Mouse (Mus musculus) hindbrain, embryonic 11.5 days (tissue): ENCODE results near the gene Ngfr. TPM values are rescaled to one million over a fixed set of nuclear protein-coding genes. Genes with fewer than 3 reads are reported as not detected.

Experiments
- ATAC-seq: fragments of 200-750 bp; cut with Nextera tagmentation; 2 replicates; pipeline ENCODE4 v1.8.0; 2017; ENCODE audit warnings: mild to moderate bottlenecking, moderate TSS enrichment, moderate library complexity; ENCODE audit not compliant: low FRiP score
- DNase-seq: peaks from one replicate; pipeline ENCODE4 v3.0.0-alpha.2; 2015; ENCODE audit warnings: low spot score
- H3K27ac ChIP-seq: fragments of 300-500 bp; sonication (generic); 2 replicates; pipeline ENCODE4 v1.5.1; 2014; ENCODE audit warnings: mild to moderate bottlenecking, low read depth, low read length
- H3K27me3 ChIP-seq: fragments of 300-500 bp; sonication (generic); 2 replicates; pipeline ENCODE4 v1.6.1; 2014; ENCODE audit warnings: mild to moderate bottlenecking, low read length, moderate library complexity, mixed read lengths; ENCODE audit not compliant: control insufficient read depth, insufficient read depth
- H3K36me3 ChIP-seq: fragments of 300-500 bp; sonication (generic); 2 replicates; pipeline ENCODE4 v1.6.1; 2014; ENCODE audit warnings: mild to moderate bottlenecking, low read length, moderate library complexity, mixed read lengths; ENCODE audit not compliant: control insufficient read depth, insufficient read depth
- H3K4me1 ChIP-seq: fragments of 300-500 bp; sonication (generic); replicated peaks from 2 replicates; pipeline ENCODE4 v1.6.1; 2014; ENCODE audit warnings: low read length, mixed read lengths; ENCODE audit not compliant: control insufficient read depth, insufficient read depth
- H3K4me2 ChIP-seq: fragments of 300-500 bp; sonication (generic); replicated peaks from 2 replicates; pipeline ENCODE4 v1.6.1; 2014; ENCODE audit warnings: mild to moderate bottlenecking, low read depth, low read length
- H3K4me3 ChIP-seq: fragments of 300-500 bp; sonication (generic); 2 replicates; pipeline ENCODE4 v1.5.1; 2014; ENCODE audit warnings: low read depth, low read length
- H3K9ac ChIP-seq: fragments of 300-500 bp; sonication (generic); 2 replicates; pipeline ENCODE4 v1.6.1; 2014; ENCODE audit warnings: low read depth, low read length
- H3K9me3 ChIP-seq: fragments of 300-500 bp; sonication (generic); 2 replicates; pipeline ENCODE4 v1.6.1; 2016; ENCODE audit warnings: low read length; ENCODE audit not compliant: control insufficient read depth
- WGBS: fragments of 180-500 bp; shearing (Covaris S2); extraction: QIAGEN DNeasy Blood & Tissue Kit; methylation state at CpG from one replicate; pipeline ENCODE4 v1.1.7; 2014; 5-methylcytosine and 5-hydroxymethylcytosine counted together
- polyA plus RNA-seq: library from polyadenylated mRNA; unstranded; fragments of >200 nt; fragmentation: Nextera tagmentation; extraction: Ambion mirVana; gene quantifications from 2 replicates; pipeline ENCODE4 v1.2.1, GENCODE M21; 2014

Ngfr gene
- polyA plus RNA-seq, 1 experiment from 2014 or later: 29.6 TPM

DNA sequence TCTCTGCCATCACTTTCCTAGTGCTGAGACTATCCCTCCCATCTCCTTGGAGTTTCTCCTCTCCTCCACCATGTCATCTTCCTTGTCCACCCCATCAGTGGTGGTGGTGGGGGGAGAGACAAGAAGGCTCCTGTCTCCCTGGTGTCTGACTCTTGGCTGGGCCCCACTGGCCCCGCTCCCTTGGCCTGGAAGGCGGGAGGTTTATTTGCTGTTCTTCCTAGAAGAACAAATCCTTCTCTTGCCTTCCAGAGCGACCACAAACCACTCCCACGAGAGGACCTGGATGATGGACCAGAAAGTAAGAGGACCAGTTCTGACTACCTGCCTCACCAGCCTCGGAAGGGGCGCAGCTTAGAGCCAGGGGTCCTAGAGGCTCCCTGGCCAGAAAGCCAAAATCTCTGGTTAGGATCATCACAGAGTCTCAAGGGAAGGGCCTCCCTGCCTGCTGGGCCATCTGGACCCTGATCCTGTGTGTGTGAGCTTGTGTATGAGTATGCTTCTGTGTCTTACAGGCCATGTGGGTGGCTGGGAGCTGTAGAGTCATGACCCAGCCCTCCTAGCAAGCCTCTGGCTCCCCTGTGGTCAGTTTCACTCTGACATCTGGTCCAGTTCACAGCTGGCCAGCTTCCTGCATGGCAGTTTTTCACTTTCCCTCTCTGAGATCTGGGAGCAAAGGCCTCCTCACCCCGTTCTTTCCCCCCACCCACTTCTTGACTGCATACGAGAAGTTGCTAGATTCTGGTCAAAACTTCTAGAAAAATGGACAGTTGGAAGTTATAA, 19.4 kb downstream of the Ngfr start:
- Histone ChIP-seq H3K4me3 (no peak overlapping the region), H3K4me2 (no peak overlapping the region), H3K9me3 (no peaks in the 10 kb centered on the region), H3K27ac (no peak overlapping the region), H3K4me1 (no peaks in the 10 kb centered on the region), H3K9ac (no peak overlapping the region), H3K27me3 (no peaks in the 10 kb centered on the region), H3K36me3 (no peaks in the 10 kb centered on the region)
- 71% methylated on average over 8 of the region's 8 CpGs for WGBS
- DNase-seq: no peak
- no peak for ATAC-seq

DNA sequence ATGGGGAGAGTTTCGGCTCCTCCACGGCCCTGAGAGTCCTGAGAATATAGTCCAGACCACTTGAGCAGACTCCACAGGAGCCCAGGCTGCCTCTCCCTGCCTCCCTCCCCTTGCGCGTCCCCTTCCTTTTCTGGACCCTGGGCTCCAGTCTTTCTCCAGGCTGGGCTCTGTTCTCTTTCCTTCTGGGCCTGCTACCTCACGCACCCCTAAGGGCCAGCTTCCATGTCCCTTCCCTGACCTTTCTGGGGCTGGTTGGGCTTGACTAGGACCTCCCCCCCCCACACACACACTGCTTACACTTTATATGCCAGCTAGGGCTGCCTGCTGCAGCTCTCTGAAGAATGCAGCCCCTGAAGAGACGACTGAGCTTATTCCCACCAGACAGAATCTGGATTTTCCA, 20.2 kb downstream of the Ngfr start:
- H3K4me2 ChIP-seq: no peak overlapping the region
- no peaks in the 10 kb centered on the region for H3K36me3 ChIP-seq
- no peaks in the 10 kb centered on the region for H3K4me1 ChIP-seq
- H3K27me3 ChIP-seq: no peaks in the 10 kb centered on the region
- H3K27ac ChIP-seq: no peak overlapping the region
- no peak overlapping the region for H3K4me3 ChIP-seq
- WGBS: 58% methylated on average over 6 of the region's 6 CpGs
- DNase-seq: no peak
- no peak overlapping the region for H3K9ac ChIP-seq
- H3K9me3 ChIP-seq: no peaks in the 10 kb centered on the region
- no peak for ATAC-seq

DNA sequence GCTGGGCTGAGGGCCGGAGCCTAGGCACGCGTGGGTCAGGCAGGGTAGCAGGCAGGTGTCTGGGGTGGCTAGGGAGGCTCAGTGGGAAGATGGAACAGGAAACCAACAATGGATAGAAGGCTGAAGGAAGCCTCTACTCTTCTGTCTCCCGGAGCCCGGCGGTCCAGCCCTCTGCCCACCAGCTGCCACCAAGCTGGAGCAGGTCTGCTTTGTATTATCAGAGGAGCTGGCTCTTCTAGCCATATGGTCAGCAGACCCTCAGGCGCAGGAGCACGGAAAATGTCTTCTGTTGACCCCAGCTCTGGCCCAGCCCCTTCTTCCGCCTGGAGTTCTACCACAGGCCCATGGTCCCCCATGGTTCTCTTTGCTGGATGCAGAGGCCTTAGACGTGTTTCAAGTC, 22.2 kb downstream of the Ngfr start:
- H3K4me2 ChIP-seq: no peak overlapping the region
- no peak overlapping the region for H3K27ac ChIP-seq
- no peak overlapping the region for H3K9ac ChIP-seq
- no peak for DNase-seq
- H3K4me1 ChIP-seq: no peaks in the 10 kb centered on the region
- H3K36me3 ChIP-seq: no peaks in the 10 kb centered on the region
- H3K9me3 ChIP-seq: no peaks in the 10 kb centered on the region
- no peak overlapping the region for H3K4me3 ChIP-seq
- WGBS: 65% methylated on average over 10 of the region's 10 CpGs
- no peak for ATAC-seq
- no peaks in the 10 kb centered on the region for H3K27me3 ChIP-seq

DNA sequence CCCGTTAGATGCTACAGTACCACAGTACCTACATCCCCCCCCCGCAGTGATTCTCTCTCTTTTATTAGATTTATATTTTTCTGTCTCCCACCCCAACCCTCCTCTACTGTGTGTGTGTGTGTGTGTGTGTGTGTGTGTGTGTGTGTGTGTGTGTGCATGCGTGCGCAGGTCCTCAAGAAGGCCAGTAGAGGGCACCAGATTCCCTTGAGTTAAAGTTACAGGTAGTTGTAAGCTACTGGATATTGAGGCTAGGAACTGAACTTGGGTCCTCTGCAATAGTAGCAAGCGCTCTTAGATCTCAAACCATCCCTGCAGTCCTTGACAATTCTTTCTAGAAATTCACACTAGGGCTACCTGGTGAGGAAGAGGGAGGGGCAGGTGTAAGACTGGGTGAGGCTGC, 23.7 kb downstream of the Ngfr start:
- no peak overlapping the region for H3K4me2 ChIP-seq
- no peak overlapping the region for H3K27ac ChIP-seq
- no peak overlapping the region for H3K4me3 ChIP-seq
- no peaks in the 10 kb centered on the region for H3K4me1 ChIP-seq
- H3K36me3 ChIP-seq: no peaks in the 10 kb centered on the region
- ATAC-seq (no peak), DNase-seq (no peak)
- H3K9me3 ChIP-seq: no peaks in the 10 kb centered on the region
- 95% methylated on average over 5 of the region's 5 CpGs for WGBS
- no peak overlapping the region for H3K9ac ChIP-seq
- no peaks in the 10 kb centered on the region for H3K27me3 ChIP-seq

DNA sequence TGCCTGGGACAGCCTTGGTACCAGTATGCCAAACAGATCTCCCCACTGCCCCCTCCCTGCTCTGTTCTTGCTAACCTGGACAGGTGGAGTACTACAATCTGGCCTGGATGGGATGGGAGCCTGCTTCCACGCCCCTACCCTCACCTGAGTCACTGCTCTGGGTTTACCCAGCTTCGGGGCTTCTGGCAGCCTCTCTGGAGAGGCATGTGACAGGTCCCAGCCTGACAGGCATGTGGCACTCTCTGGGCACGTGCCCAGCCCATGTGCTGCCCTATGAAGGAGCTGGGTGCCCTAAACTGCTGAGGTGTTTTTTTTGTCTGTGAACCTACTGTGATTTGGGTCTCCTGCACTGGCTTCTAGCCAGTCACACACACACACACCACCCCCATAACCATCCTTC, 26.8 kb downstream of the Ngfr start:
- 56% methylated on average over 3 of the region's 3 CpGs for WGBS
- H3K36me3 ChIP-seq: no peaks in the 10 kb centered on the region
- no peaks in the 10 kb centered on the region for H3K9me3 ChIP-seq
- DNase-seq: no peak
- H3K9ac ChIP-seq: no peak overlapping the region
- H3K27me3 ChIP-seq: no peaks in the 10 kb centered on the region
- no peaks in the 10 kb centered on the region for H3K4me1 ChIP-seq
- H3K4me2 ChIP-seq: no peak overlapping the region
- no peak for ATAC-seq
- H3K4me3 ChIP-seq: no peak overlapping the region
- H3K27ac ChIP-seq: no peak overlapping the region

DNA sequence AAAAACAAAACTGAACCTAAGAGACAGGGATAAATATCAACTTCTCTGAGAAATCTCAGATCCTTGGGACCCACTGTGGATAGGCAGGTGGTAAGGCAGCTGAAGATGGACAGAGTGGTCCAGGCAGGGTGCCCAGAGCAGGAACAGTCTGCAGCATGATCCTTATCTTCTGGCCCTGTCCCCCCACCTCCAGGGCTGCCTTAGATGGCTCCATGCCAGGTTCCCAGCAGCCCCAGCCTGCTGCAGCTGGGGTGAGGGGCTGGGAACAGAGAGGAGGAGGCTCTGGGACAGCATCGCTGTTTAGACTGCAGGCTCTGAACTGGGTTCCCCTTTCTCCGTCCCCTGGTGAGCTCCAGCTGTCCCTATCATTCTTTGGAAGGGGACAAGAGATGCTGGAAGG, 27.8 kb downstream of the Ngfr start:
- Histone ChIP-seq H3K27ac (no peak overlapping the region), H3K9me3 (no peaks in the 10 kb centered on the region), H3K4me3 (no peak overlapping the region), H3K27me3 (no peaks in the 10 kb centered on the region), H3K4me1 (no peaks in the 10 kb centered on the region), H3K36me3 (no peaks in the 10 kb centered on the region), H3K9ac (no peak overlapping the region), H3K4me2 (no peak overlapping the region)
- DNase-seq: no peak
- WGBS: 72% methylated on average over 2 of the region's 2 CpGs
- no peak for ATAC-seq

DNA sequence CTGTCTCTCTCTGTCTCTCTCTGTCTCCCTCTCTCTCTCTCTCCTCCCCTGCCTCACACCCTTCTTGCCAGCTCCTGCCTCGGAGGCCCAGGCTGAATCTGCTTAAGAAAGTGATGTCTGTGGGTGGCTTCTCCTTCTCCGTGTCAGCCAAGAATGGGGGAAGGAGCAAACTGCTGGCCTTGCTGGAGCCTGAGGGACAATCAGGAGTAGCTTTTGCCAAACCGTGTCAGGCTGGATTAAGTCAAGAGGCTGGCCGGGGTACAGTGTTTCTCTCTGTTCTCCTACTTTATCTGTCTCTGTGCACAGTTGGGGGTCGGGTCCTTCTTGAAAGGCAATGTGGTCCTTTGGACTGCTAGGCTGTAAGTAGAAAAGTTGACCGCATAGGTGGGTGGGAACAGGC, 29.8 kb downstream of the Ngfr start:
- Histone ChIP-seq H3K4me1 (no peaks in the 10 kb centered on the region), H3K27ac (no peak overlapping the region), H3K27me3 (no peaks in the 10 kb centered on the region), H3K36me3 (no peaks in the 10 kb centered on the region), H3K9me3 (no peaks in the 10 kb centered on the region), H3K4me2 (no peak overlapping the region), H3K4me3 (no peak overlapping the region), H3K9ac (no peak overlapping the region)
- no peak for ATAC-seq
- no peak for DNase-seq
- 37% methylated on average over 6 of the region's 6 CpGs for WGBS

DNA sequence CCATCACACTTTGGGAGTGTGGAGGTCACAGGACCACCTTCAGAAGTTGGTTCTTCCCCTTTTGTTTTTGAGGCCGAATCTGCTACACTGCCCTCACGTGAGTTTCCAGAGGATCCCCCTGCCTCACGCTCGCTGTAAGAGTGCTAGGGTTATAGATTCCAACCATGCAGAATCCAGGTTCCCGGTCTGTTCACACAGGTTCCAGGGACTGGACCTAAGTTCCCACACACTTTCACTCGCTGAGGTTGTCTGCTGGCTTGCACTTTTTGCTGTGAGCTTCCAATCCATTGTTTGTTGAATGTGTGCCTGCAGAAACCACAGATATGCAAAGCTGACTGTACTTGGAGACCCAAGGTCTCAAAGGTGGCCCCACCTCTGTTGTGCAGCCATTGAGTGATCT, 30.5 kb downstream of the Ngfr start:
- no peaks in the 10 kb centered on the region for H3K36me3 ChIP-seq
- no peak for ATAC-seq
- H3K9ac ChIP-seq: no peak overlapping the region
- no peak for DNase-seq
- H3K4me1 ChIP-seq: no peaks in the 10 kb centered on the region
- no peaks in the 10 kb centered on the region for H3K9me3 ChIP-seq
- H3K4me2 ChIP-seq: no peak overlapping the region
- no peak overlapping the region for H3K4me3 ChIP-seq
- no peaks in the 10 kb centered on the region for H3K27me3 ChIP-seq
- 77% methylated on average over 6 of the region's 6 CpGs for WGBS
- H3K27ac ChIP-seq: no peak overlapping the region

DNA sequence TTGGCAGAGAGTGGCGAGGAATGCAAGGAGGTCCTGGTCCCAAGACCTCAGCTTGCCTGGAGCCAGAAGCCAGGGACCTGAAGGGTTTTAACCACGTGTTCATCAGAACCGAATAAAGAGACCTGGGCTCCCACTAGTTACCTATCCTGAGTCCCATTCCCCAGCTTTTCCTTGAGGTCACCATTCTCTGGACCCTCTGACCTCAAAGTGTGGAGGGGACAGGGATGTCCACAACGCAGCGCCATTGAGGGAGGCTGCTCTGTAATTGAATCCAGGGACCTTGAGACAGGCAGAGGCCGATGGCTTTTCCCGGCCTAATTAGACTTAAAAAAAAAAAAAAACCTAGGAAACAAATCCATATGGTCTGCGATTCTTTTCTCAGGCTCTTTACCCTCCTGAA, 32.3 kb downstream of the Ngfr start:
- no peak overlapping the region for H3K4me2 ChIP-seq
- no peaks in the 10 kb centered on the region for H3K4me1 ChIP-seq
- no peak overlapping the region for H3K27ac ChIP-seq
- no peaks in the 10 kb centered on the region for H3K9me3 ChIP-seq
- no peaks in the 10 kb centered on the region for H3K36me3 ChIP-seq
- no peaks in the 10 kb centered on the region for H3K27me3 ChIP-seq
- no peak overlapping the region for H3K4me3 ChIP-seq
- ATAC-seq (no peak), DNase-seq (no peak)
- H3K9ac ChIP-seq: no peak overlapping the region
- 61% methylated on average over 8 of the region's 8 CpGs for WGBS
